Mouse (Mus musculus) C2C12 (cell line): Measurements from ENCODE around the gene Pole2.

Source experiments
- CTCF ChIP-seq: IDR thresholded peaks from one replicate; pipeline ENCODE4 v1.5.1; 2011; ENCODE audit not compliant: control insufficient read depth, insufficient read depth, insufficient read length
- MAX ChIP-seq: IDR thresholded peaks from one replicate; pipeline ENCODE4 v1.6.1; 2011; ENCODE audit warnings: mild to moderate bottlenecking, control low read depth
- MYOG ChIP-seq: IDR thresholded peaks from one replicate; pipeline ENCODE4 v1.6.1; 2011; ENCODE audit not compliant: control insufficient read depth, insufficient read length; ENCODE audit errors: extremely low read depth

- TF ChIP-seq CTCF (no peak), MAX (no peak), MYOG (no peak)
Observed at GRCm38 (mm10) chr12:69220613-69221277, 7.2 kb downstream of the Pole2 start.
